Mouse (Mus musculus) inflammation-experienced regulatory T-cells, adult 6 months (primary cell): Measurements from ENCODE around the gene Noc3l. TPM values are rescaled to one million over a fixed set of nuclear protein-coding genes. Genes with fewer than 3 reads are reported as not detected.

Experiments used
- ATAC-seq: one replicate; pipeline ENCODE4 v1.8.0; 2017
- polyA plus RNA-seq, 3 experiments: library from polyadenylated mRNA; unstranded; fragments of 100-300 nt; shearing (Covaris generic); gene quantifications; one replicate each; pipeline ENCODE4 v1.2.1; 2017

Gene Noc3l
- polyA plus RNA-seq, result 1 to 10 TPM; 7.5 to 8.4 (median 7.7) TPM

- peak; percentile 92 for ATAC-seq
Observed at GRCm38 (mm10) chr19:38818766-38819426, at the start of gene Noc3l. Gene Noc3l, minus strand, starts transcription at chr19:38819237.

DNA sequence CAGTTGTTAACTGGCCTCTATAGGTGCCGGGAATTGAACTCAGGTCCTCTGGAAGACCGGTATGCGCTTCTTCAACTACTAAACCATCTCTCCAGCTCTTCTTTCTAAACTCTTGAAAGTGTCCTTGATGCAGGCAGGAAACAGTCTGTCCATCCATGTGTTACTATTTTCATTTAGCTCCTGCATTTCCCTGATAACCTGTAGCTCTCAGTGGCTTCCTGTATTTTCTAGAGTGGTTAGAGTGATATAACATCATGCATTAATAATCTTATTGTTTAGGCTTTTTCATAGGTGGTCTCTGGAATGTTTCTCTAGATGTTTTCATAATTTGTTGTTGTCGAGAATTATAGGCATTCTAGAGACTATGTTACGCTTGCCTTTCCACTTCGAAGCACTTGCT, 43.5 kb upstream of the Noc3l start:
- ATAC-seq, result no peak

GRCm38 (mm10) chr19:38858224-38858623, 39.2 kb upstream of the Noc3l start:
- no peak for ATAC-seq

DNA sequence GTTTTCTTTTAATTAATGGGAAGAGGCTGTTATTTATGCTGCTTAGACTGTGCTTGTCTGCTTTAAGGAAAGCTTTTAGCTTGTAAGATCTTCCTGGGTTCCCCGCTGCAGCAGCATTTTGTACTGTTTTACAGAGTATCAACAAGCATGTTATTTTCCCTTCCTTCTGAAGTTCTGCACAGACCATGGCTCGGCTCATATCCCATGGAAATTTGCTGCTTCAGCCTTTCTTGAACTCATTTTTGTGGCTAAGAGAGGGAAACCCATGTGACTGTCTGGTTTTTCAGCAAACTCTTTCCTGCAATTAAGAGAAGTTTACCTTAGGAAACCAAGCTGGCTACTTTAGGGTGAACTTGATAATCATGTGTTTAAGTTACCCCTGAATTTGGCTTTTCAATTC, 27.3 kb upstream of the Noc3l start:
- no peak for ATAC-seq

GRCm38 (mm10) chr19:38844817-38845216, 25.8 kb upstream of the Noc3l start:
- no peak for ATAC-seq

- ATAC-seq, result peak; percentile 29
Observed at GRCm38 (mm10) chr19:38837171-38837641, 18.2 kb upstream of the Noc3l start.

GRCm38 (mm10) chr19:38836438-38837170, 17.6 kb upstream of the Noc3l start, which contains the start of gene Tbc1d12:
Gene Tbc1d12, plus strand, starts transcription at chr19:38836579.
- peak; percentile 79 for ATAC-seq

DNA sequence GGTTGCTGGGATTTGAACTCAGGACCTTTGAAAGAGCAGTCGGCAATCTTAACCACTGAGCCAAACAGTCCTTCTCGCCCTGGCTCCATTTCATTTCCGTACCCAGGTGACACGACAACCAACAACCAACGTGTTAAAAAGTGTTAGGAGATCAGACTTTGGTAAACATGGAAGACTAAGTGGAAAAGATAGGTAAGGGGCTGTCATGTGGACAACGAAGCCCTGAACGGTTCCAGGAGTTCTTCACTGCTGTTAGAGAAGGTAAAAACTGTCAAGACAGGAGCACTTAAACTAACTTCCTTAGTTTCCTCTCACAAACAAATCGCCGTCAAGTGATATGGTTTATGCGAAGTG, 17.0 kb upstream of the Noc3l start:
- no peak for ATAC-seq

DNA sequence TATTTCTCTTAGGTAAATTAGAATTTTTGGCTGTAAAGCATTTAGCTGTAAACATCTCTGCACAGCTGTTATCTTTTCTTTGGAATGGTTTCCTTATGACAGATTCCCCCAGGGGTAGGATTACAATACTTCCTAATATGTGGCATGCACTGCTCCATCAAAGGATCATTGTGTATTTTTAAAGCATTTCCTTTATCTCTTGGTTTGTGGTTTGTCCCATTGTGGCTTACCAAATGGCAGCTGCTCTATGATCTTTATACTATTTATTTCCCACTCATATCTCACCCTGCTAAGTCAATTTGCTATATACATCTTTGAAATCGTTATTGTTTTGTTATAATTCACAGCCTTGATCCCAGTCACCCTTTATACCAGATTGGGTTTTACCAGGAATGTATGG, 14.2 kb upstream of the Noc3l start:
- no peak for ATAC-seq

- no peak for ATAC-seq
Observed at GRCm38 (mm10) chr19:38820186-38820804, 1.3 kb upstream of the Noc3l start.

- peak; percentile 69 for ATAC-seq
Observed at GRCm38 (mm10) chr19:38819427-38819802, 378 bp upstream of the Noc3l start.

DNA sequence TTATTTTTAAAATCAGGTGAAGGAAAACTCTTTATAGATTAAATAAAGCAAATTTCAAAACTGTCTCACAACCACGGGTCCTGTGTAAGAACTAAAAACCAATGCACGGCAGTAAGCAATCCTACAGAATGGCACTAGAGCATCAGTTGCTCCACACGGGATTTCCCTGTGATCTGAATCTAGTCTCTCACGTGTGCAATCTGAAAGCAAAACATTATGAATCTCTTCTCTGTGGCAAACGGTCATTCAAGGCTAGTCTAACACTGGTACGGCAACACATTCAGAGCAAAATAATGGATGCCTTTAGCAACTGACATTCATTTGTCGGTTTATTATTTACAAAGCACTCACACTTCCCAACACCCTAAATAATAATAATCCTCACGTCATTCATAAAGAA, 846 bp downstream of the Noc3l start:
- no peak for ATAC-seq

DNA sequence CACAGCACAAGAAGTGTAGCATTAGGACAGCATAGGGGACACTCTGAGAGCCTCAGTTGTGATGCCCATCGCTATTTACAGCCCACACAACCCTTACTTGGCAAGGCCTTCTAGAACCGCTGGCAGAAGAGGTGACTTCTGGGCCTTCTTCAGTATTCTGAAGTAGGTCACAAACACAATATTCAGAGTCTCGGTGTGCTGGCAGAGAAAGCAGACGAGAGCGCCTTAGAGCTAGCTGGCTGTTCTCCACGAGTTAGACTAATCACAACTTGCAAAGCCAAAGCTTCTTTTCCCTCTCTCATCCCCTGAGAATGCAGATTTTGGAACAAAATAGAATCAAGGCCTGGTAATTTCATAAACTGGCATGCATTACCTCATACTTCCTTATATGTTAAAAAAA, 20.2 kb downstream of the Noc3l start:
- no peak for ATAC-seq

GRCm38 (mm10) chr19:38798291-38798690, 20.7 kb downstream of the Noc3l start:
- no peak for ATAC-seq

- ATAC-seq, result no peak
Observed at GRCm38 (mm10) chr19:38796546-38796945, 22.5 kb downstream of the Noc3l start.

GRCm38 (mm10) chr19:38793563-38794045, 25.4 kb downstream of the Noc3l start:
- ATAC-seq, result no peak

GRCm38 (mm10) chr19:38787756-38788155, 31.3 kb downstream of the Noc3l start:
- no peak for ATAC-seq

- ATAC-seq, result no peak
Observed at GRCm38 (mm10) chr19:38783542-38783941, 35.5 kb downstream of the Noc3l start.

DNA sequence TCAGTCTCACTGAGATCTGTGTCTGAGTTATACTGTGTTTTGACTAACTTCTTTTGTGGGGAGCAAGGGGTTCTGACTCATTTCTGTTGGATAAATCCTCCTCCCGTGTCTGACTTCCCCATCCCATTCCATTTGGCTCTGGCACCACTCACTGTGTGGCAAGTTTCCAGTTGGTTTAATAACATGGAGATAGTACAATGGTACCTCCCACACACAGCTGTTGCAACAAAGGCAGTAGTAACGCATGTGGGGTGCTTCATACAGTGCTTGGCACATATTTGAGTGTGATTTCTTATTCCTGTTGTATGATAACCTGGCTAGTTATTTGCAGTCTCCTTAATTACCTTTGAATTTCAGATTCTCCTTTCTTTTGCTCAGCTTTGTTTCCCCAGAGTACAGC, 40.2 kb downstream of the Noc3l start:
- ATAC-seq, result no peak

DNA sequence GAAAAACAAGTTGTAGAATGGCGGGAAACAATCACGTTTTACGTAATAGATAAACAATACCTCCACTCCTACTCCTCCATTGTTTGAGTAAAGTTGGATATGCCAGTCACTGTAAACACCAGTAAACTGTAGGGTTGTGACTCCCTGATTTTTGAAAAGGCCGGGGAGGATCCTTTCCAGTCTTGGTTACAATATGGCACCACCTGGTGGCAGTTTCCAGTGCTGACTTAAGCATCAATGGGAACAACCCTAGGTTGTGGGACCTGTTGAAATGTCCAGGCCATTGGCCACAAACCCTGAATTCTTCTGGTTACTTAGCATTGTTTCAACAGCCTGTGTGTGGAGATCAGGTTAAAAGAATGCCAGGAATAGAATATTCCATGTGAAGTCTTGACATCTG, 43.5 kb downstream of the Noc3l start:
- no peak for ATAC-seq

- no peak for ATAC-seq
Observed at GRCm38 (mm10) chr19:38766306-38766705, 52.7 kb downstream of the Noc3l start.

GRCm38 (mm10) chr19:38760441-38760840, 58.6 kb downstream of the Noc3l start:
- ATAC-seq, result no peak

DNA sequence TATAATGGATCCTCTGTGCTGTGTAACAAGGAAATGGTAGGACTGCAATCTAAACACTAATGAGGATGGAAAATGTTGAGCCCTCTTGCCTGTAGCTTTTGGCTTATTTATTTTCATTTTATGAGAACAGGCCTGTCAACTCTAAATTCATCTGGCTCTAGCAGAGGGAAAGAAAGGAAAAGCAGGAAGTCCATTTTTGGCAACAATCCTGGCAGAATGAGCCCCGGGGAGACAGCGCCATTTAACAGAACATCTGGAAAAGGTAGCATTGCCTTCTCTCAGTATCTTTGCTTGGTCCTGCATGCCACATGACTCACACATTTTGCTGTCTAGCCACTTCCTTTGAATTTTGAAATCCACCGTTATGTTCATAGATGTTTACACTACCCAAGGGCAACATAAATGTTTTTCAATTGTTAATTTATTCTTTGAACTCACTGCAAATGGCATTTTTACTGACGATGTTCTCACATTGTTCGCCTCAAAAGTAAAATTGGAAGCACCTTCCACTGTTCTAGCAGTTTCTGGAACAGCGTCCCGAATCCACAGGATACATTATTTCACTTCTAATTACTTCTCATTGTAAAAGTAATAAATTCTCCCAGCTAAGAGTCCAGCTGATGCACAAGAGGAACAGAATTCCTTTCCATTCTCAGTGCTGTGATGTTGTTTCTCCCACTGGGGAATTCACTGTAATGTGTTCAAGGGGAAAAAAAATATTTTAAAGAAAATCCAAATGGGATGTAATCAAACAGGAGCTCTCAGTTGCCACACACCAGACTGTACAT, 60.2 kb downstream of the Noc3l start:
- ATAC-seq, result no peak
